Mouse (Mus musculus) stomach, postnatal 0 days (tissue): Measurements from ENCODE around the gene Atp13a3. TPM values are rescaled to one million over a fixed set of nuclear protein-coding genes. Genes with fewer than 3 reads are reported as not detected.

ENCODE experiments used
- ATAC-seq: fragments of 200-750 bp; cut with Nextera tagmentation; 2 replicates; pipeline ENCODE4 v1.8.0; 2017; ENCODE audit not compliant: low FRiP score, low TSS enrichment
- DNase-seq: peaks from one replicate; pipeline ENCODE4 v3.0.0-alpha.2; 2016; ENCODE audit warnings: low spot score
- H3K27ac ChIP-seq: fragments of 300-500 bp; sonication (generic); replicated peaks from 2 replicates; pipeline ENCODE4 v1.5.1; 2014; ENCODE audit warnings: mild to moderate bottlenecking, control low read depth
- H3K27me3 ChIP-seq: fragments of 300-500 bp; sonication (generic); 2 replicates; pipeline ENCODE4 v1.6.1; 2014; ENCODE audit warnings: low read length; ENCODE audit not compliant: control insufficient read depth, insufficient read depth
- H3K36me3 ChIP-seq: fragments of 300-500 bp; sonication (generic); 2 replicates; pipeline ENCODE4 v1.6.1; 2014; ENCODE audit warnings: low read length, mixed read lengths; ENCODE audit not compliant: control insufficient read depth, insufficient read depth
- H3K4me1 ChIP-seq: fragments of 300-500 bp; sonication (generic); replicated peaks from 2 replicates; pipeline ENCODE4 v1.6.1; 2014; ENCODE audit warnings: antibody characterized with exemption; ENCODE audit not compliant: control insufficient read depth, insufficient read depth
- H3K4me2 ChIP-seq: fragments of 300-500 bp; sonication (generic); replicated peaks from 2 replicates; pipeline ENCODE4 v1.6.1; 2014; ENCODE audit warnings: low read depth, mild to moderate bottlenecking, control low read depth, moderate library complexity
- H3K4me3 ChIP-seq: fragments of 300-500 bp; sonication (generic); 2 replicates; pipeline ENCODE4 v1.5.1; 2014; ENCODE audit warnings: low read depth, low read length, control low read depth
- H3K9ac ChIP-seq: fragments of 300-500 bp; sonication (generic); 2 replicates; pipeline ENCODE4 v1.6.1; 2014; ENCODE audit warnings: mild to moderate bottlenecking, low read length, control low read depth, mixed read lengths
- H3K9me3 ChIP-seq: fragments of 300-500 bp; sonication (generic); 2 replicates; pipeline ENCODE4 v1.6.1; 2016; ENCODE audit warnings: low read length; ENCODE audit not compliant: control insufficient read depth
- CTCF ChIP-seq: IDR thresholded peaks from 2 replicates; pipeline ENCODE4 v1.5.1; 2016; ENCODE audit warnings: antibody characterized with exemption, low read depth, mild to moderate bottlenecking, moderate library complexity
- EP300 ChIP-seq: optimal IDR thresholded peaks from 2 replicates; pipeline ENCODE3; 2016; ENCODE audit warnings: antibody characterized with exemption
- WGBS: fragments of 180-500 bp; shearing (Covaris S2); extraction: QIAGEN DNeasy Blood & Tissue Kit; methylation state at CpG from one replicate; pipeline ENCODE4 v1.1.7; 2014; 5-methylcytosine and 5-hydroxymethylcytosine counted together
- polyA plus RNA-seq: library from polyadenylated mRNA; unstranded; fragments of >200 nt; fragmentation: Nextera tagmentation; extraction: Ambion mirVana; gene quantifications from 2 replicates; pipeline ENCODE4 v1.2.1, GENCODE M21; 2015

Atp13a3 gene
- polyA plus RNA-seq, 1 experiment from 2014 or later, result 7.7 TPM

DNA sequence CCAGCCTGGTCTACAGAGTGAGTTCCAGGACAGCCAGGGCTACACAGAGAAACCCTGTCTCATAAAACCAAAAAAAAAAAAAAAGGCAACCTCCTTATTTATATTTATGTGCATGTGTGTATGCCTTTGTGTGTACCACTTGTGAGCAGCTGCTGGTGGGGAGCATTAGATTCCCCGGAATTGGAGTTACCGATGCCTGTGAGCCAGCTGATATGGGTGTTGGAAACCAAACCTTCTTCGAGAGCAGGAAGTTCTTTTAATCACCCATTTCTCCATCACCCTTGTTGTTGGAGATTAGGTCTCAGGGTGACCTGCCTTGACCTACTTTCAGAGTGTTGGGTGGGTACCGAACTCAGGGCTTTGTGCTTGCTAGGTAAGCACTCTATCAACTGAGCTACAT lies 5.1 kb upstream of the Atp13a3 start:
- Histone ChIP-seq H3K9me3 (no peaks in the 10 kb centered on the region), H3K27ac (no peak overlapping the region), H3K4me2 (no peak overlapping the region), H3K4me3 (no peak overlapping the region), H3K9ac (no peak overlapping the region), H3K27me3 (no peaks in the 10 kb centered on the region), H3K4me1 (no peaks in the 10 kb centered on the region), H3K36me3 (no peaks in the 10 kb centered on the region)
- no peak for DNase-seq
- TF ChIP-seq EP300 (no peak), CTCF (no peak)
- no peak for ATAC-seq
- WGBS, result 84% methylated on average over 4 of the region's 4 CpGs

- Histone ChIP-seq H3K4me1 (no peaks in the 10 kb centered on the region), H3K4me3 (no peak overlapping the region), H3K36me3 (no peaks in the 10 kb centered on the region), H3K9ac (no peak overlapping the region), H3K27me3 (no peaks in the 10 kb centered on the region), H3K4me2 (no peak overlapping the region), H3K27ac (no peak overlapping the region), H3K9me3 (no peaks in the 10 kb centered on the region)
- ATAC-seq (0 out of 2 replicates have a peak, but pooled peaks have one; percentile 19), DNase-seq (peak; percentile 69)
- no peak for TF ChIP-seq CTCF
- TF ChIP-seq EP300, result no peak
- 65% methylated on average over 2 of the region's 2 CpGs for WGBS
Measured at GRCm38 (mm10) chr16:30407513-30407912, 1.7 kb upstream of the Atp13a3 start.

DNA sequence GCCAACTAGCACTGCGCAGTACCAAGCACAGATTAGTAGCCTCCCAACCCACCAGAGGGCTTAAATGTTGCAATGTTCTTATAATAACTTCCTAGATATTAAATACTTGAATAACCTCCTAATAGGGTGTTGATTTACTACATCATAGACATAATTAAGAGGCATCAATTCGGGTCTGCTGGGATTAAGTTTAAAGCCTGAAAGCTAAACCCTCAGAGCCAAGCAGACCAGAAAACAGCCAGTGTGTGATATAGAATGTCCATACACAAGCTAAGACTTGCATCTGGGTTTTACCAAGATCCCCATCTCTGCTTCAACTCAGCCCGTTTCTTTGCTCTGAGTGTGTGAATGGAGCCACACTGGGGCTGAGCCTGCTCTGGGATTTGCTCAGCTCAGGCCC lies 2.2 kb downstream of the Atp13a3 start:
- H3K4me3 ChIP-seq, result no peak overlapping the region
- DNase-seq (no peak), ATAC-seq (no peak)
- no peaks in the 10 kb centered on the region for H3K27me3 ChIP-seq
- TF ChIP-seq EP300, result no peak
- TF ChIP-seq CTCF, result no peak
- H3K9ac ChIP-seq, result no peak overlapping the region
- no peaks in the 10 kb centered on the region for H3K9me3 ChIP-seq
- 61% methylated on average over 3 of the region's 3 CpGs for WGBS
- H3K36me3 ChIP-seq, result no peaks in the 10 kb centered on the region
- H3K27ac ChIP-seq, result no peak overlapping the region
- H3K4me1 ChIP-seq, result no peaks in the 10 kb centered on the region; the same call in 1 of the 2 replicates
- no peak overlapping the region for H3K4me2 ChIP-seq

DNA sequence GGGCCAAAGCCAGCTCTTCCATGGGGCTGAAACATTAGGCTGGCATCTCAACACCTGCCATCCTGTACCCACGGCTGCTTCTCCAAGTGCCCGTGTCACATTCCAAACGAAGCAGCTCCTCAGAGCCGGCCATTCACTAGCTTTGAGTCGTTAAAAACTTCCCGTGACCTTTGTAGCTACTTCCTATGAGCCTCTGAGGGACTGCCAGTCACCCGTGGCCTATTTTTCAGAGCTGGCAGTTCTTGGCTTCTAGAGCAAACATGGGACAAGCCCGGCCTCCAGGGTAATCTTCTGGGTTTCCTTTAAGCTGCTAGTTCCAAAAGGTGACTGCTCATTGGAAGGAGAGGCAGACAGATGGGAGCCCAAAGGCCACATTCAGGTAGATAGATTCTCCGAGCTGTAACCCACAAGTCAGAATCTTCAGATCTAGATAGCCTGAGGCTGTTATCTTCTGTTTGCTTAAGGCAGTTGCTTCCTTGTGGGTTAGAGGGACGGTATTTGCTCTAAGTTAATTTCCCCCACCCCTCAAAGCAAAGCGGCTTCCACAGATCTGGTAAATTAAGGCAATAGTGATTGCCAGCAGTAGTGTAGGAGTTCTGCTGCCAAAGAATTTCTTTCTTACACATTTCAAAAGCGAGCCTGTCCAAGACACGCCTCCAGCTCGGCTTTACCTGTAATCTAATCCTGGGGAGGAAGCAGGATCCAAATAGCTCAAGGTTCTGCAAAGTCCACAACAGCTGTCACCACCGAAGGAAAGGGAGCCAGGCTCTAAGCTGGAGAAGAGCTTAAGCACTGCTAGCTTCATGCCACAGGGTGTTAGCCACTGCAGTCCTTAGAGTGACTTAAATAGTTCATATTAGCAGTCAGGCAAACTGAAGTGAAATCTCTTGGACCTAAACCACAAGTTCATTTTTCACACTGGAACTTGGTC lies 8.4 kb downstream of the Atp13a3 start:
- Histone ChIP-seq H3K9ac (no peak overlapping the region), H3K4me1 (peaks cover 6% of the 10 kb centered on the region; the same call in 1 of the 2 replicates), H3K4me3 (no peak overlapping the region), H3K9me3 (no peaks in the 10 kb centered on the region), H3K27me3 (no peaks in the 10 kb centered on the region), H3K27ac (peak overlapping the region; percentile 84), H3K36me3 (no peaks in the 10 kb centered on the region), H3K4me2 (no peak overlapping the region)
- DNase-seq (peak; percentile 74), ATAC-seq (peak; percentile 89)
- WGBS, result 29% methylated on average over 15 of the region's 15 CpGs
- TF ChIP-seq EP300 (no peak), CTCF (no peak)

- H3K4me1 ChIP-seq, result 0 out of 2 replicates have a peak, but pooled peaks cover 6% of the 10 kb centered on the region
- no peak for DNase-seq
- no peak overlapping the region for H3K9ac ChIP-seq
- H3K27me3 ChIP-seq, result no peaks in the 10 kb centered on the region
- H3K27ac ChIP-seq, result no peak overlapping the region
- H3K9me3 ChIP-seq, result no peaks in the 10 kb centered on the region
- H3K36me3 ChIP-seq, result no peaks in the 10 kb centered on the region
- TF ChIP-seq CTCF (no peak), EP300 (no peak)
- WGBS, result 79% methylated on average over 2 of the region's 2 CpGs
- no peak for ATAC-seq
- H3K4me3 ChIP-seq, result no peak overlapping the region
- H3K4me2 ChIP-seq, result no peak overlapping the region
Measured at GRCm38 (mm10) chr16:30395136-30395535, 10.6 kb downstream of the Atp13a3 start.

GRCm38 (mm10) chr16:30390650-30391340 lies 15.0 kb downstream of the Atp13a3 start:
- Histone ChIP-seq H3K4me1 (peaks cover 7% of the 10 kb centered on the region), H3K9ac (no peak overlapping the region), H3K9me3 (no peaks in the 10 kb centered on the region), H3K27me3 (no peaks in the 10 kb centered on the region), H3K4me3 (no peak overlapping the region), H3K4me2 (no peak overlapping the region), H3K27ac (no peak overlapping the region), H3K36me3 (no peaks in the 10 kb centered on the region)
- TF ChIP-seq EP300 (no peak), CTCF (no peak)
- 69% methylated on average over 5 of the region's 5 CpGs for WGBS
- ATAC-seq (no peak), DNase-seq (no peak)
